Mouse (Mus musculus) retina, postnatal 7 days (tissue): ENCODE data around the gene Itgb5.

Experiments used
- DNase-seq: peaks from one replicate; pipeline ENCODE4 v3.0.0-alpha.2; 2012; ENCODE audit warnings: low read depth, low spot score

Gene Itgb5

GRCm38 (mm10) chr16:33985372-33985771 is 155.9 kb downstream of the Itgb5 start:
- no peak for DNase-seq

- DNase-seq, result no peak
These were observed 157.5 kb downstream of the Itgb5 start for GRCm38 (mm10) chr16:33986993-33987392.

GRCm38 (mm10) chr16:33988358-33989012 is 159.0 kb downstream of the Itgb5 start:
- DNase-seq, result no peak

GRCm38 (mm10) chr16:33989106-33989505 is 159.6 kb downstream of the Itgb5 start:
- DNase-seq, result no peak

DNA sequence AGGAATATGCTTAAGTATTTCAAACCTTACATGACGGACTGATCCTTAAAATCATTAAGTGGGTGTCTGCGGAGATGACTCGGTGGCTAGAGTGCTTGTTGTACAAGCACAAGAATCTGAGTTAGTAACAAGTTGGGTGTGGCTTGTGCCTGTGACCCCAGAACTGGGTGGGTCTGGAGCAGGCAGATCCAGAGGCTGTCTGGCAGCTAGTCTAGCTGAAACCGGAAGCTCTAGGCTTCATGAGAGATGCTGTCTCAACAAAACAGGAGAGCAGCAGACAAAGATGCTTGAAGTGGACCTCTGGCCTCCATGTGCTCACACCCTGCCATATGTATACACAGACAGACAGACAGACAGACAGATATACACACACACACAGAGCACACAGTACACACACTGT is 161.2 kb downstream of the Itgb5 start:
- DNase-seq, result no peak

DNA sequence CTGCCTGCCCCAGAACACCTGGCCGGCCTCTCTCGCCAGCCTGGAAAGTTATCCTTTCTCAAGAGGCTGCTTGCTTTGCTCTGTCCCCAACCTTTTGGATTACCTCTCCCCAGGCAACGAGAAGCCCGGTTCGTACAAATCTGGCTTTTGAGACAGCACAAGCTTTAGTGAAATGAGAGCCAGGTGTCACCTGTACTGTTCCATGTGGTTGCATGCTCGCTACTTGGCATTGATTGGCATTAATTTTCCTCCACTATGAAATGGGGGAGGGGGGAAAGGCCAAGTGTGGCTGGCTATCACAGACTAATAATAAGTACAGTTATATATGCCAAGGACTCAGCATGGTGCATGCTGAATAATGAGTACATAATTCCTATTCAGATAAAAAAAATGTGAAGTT is 164.9 kb downstream of the Itgb5 start:
- no peak for DNase-seq

- no peak for DNase-seq
These were observed 166.0 kb downstream of the Itgb5 start for GRCm38 (mm10) chr16:33995496-33995895.

GRCm38 (mm10) chr16:33996030-33996429 is 166.6 kb downstream of the Itgb5 start:
- peak; percentile 27 for DNase-seq

DNA sequence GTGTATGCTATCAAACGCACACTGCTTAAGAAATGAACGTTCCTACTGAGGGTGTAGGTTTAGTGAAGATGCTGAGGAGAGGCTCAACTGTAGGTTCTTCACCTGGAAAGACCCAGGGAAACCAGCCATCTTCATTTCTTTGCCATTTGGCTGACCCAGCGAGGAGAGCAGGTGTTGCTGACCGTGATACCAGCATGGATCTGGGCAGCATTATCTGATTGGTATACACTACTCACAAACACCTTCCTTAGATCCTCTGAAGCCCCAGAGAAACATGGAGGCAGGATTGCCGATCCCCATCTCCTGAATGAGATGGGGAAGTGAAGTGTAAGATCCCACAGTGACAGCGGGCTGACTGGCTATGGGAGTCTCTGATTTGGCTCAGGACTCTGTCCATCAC is 168.5 kb downstream of the Itgb5 start:
- DNase-seq, result no peak
